Mouse (Mus musculus): ENCODE measurements around the gene Hagh. TPM values are rescaled to one million over a fixed set of nuclear protein-coding genes. Genes with fewer than 3 reads are reported as not detected.
A peak's percentile ranks its signal among the peaks of the same experiment; 100 is the strongest.

The Hagh gene
- total RNA-seq, 2 experiments from 2014 or later, result 129 to 141 TPM

- no peak overlapping the region for H3K27ac ChIP-seq
- DNase-seq (ENCODE audit: extremely low spot score in 1 of 2, low spot score in 2 of 2), result no peak
- H3K4me3 ChIP-seq, result no peak overlapping the region
- intact Hi-C loops (cut with DNase I), result loop anchor here (1.0 kb wide), 1 partner anchor 73 kb away; no protein-coding TSS in a partner anchor
- TF ChIP-seq CTCF (IDR thresholded peaks at IDR 0.05), result no peak
Measured at GRCm38 (mm10) chr17:24818172-24818571, 21.8 kb upstream of the Hagh start.

DNA sequence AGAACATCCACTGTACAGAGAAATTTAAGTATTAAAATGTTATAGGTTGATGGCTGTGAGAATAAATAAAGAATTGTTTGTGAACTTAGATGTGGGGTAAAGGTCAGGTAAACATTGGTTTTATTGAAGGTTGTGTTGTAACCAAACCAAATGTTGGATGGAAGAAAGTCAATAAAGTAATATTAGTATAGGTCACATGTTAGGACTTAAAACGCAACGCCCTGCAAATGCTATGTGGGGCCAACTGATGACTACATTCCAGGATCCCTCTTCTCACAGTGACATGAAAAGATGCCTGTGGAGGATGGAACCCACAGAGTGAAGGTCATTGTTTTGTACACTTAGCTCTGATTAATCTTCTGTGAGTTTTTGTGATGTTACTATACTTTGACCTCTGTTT lies 20.5 kb upstream of the Hagh start:
- Histone ChIP-seq H3K27ac (no peak overlapping the region), H3K4me3 (no peak overlapping the region)
- no peak for TF ChIP-seq CTCF (IDR thresholded peaks at IDR 0.05)
- intact Hi-C loops (cut with DNase I), result no loop called here
- no peak for DNase-seq (ENCODE audit: extremely low spot score in 1 of 2, low spot score in 2 of 2)

DNA sequence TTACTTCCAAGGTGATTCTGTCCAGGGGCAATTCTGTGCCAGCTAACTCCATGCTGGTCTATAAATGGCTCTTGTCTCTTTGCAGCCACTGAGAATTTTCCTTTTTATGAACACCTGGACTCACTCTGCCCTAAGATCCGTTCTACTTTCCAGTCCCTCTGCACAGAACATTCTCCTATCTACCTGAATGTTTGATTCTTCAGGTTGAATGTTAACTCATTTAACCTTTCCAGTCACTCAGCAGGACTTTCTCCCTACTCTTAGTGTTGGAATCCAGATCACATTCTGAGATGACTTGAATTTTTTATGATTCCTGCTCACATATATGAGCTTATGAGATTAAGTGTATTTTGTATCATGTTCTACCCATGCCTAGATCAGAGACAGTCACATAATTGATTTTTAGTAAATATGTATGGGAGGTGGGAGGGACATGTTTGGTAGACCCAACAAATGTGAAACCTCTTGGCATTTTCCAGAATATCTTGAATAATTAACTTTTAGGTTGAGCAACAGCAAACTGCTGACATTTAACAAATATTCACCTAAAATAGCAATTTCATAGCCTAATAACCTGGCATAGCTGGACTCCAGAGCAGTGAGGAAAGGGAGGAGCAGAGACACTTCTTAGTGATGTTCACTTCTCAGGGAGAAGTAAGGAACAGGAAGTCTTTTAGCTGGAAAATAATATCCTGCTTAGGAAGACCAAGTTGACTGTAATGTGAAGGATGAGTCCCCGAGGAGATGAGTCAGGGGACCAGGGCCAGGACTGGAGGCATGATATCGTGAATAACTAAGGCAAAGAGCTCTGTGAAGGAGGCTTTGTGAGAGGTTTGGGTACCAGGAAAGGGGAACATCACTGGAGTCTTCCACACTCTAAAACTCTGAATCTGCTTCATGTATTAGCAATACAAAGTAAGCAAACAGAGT lies 18.3 kb upstream of the Hagh start:
- H3K4me3 ChIP-seq, result no peak overlapping the region
- no peak for TF ChIP-seq CTCF (IDR thresholded peaks at IDR 0.05)
- intact Hi-C loops (cut with DNase I), result no loop called here
- no peak for DNase-seq (ENCODE audit: extremely low spot score in 1 of 2, low spot score in 2 of 2)
- H3K27ac ChIP-seq, result no peak overlapping the region

GRCm38 (mm10) chr17:24840341-24840740 lies 398 bp downstream of the Hagh start:
- intact Hi-C loops (cut with DNase I), result no loop called here
- no peak for DNase-seq (ENCODE audit: extremely low spot score in 1 of 2, low spot score in 2 of 2)
- no peak for TF ChIP-seq CTCF (IDR thresholded peaks at IDR 0.05)
- H3K4me3 ChIP-seq, result no peak overlapping the region
- no peak overlapping the region for H3K27ac ChIP-seq

DNA sequence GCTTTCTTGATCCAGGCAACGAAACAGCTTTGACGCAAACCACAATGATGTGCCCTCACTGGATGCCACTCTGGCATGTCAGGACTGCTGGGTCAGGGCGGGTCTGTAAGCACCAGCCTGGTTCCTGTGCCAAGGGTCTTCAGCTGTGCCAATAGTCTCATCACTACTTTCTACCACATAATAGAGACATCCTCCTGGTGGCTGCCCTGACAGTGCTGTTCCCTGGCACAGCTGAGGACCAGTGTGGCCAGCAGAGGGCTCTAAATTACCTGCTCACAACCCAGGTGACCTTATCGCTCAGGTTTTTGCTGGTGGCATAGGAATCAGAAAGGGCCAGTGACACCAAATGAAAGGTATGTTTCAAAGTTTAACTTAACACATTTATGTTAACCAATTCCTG lies 1.2 kb downstream of the Hagh start:
- peak; percentile 36 for TF ChIP-seq CTCF (IDR thresholded peaks at IDR 0.05)
- intact Hi-C loops (cut with DNase I), result no loop called here
- H3K27ac ChIP-seq, result no peak overlapping the region
- no peak for DNase-seq (ENCODE audit: extremely low spot score in 1 of 2, low spot score in 2 of 2)
- H3K4me3 ChIP-seq, result no peak overlapping the region

- Histone ChIP-seq H3K4me3 (no peak overlapping the region), H3K27ac (no peak overlapping the region)
- no peak for DNase-seq (ENCODE audit: extremely low spot score in 1 of 2, low spot score in 2 of 2)
- peak; percentile 15 for TF ChIP-seq CTCF (IDR thresholded peaks at IDR 0.05)
- intact Hi-C loops (cut with DNase I), result no loop called here
Measured at GRCm38 (mm10) chr17:24842631-24843030, 2.7 kb downstream of the Hagh start.

DNA sequence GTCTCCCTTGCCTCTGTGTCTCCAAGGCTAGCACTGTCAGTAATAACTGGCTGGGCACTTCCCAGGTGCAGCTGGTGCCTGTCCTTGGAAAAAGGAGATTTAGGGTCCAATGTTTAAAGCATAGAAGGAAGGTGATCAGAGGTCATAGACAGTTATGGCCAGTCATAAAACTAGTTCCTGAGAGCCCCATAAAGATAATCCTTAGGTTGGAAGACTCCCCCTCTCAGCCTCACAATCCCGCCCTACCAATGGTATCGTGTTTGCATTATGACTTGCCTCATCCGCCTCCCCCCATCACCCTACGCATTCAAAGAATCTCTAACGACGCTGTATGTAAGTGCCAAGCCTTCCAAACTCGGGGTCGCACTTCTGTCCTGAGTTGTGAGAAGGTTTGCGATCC lies 4.6 kb downstream of the Hagh start:
- DNase-seq (ENCODE audit: extremely low spot score in 1 of 2, low spot score in 2 of 2), result no peak
- intact Hi-C loops (cut with DNase I), result no loop called here

DNA sequence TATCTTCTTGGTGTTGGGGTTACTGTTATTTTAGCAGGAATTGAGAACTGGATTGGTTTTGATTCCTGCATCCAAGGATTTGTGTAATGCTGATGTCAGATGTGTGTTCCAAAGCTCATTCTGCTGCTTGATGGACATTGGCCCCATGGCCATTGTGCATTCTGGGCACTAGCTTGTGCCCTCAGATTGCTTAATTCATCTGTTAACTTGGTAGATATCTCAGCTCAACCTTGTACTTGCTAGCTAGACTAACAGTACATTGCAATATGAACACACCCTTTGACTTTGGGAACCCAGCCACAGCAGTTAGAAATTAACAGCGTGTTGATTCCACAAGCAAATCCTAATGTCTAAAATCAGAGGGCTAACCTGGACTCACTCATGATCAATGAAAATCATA lies 7.4 kb downstream of the Hagh start:
- no peak for DNase-seq (ENCODE audit: extremely low spot score in 1 of 2, low spot score in 2 of 2)
- Histone ChIP-seq H3K4me3 (no peak overlapping the region), H3K27ac (no peak overlapping the region)
- intact Hi-C loops (cut with DNase I), result no loop called here
- no peak for TF ChIP-seq CTCF (IDR thresholded peaks at IDR 0.05)

More for the DNA sequence above, 4.6 kb downstream of the Hagh start:
- no peak overlapping the region for H3K27ac ChIP-seq
- H3K4me3 ChIP-seq, result no peak overlapping the region
- no peak for TF ChIP-seq CTCF (IDR thresholded peaks at IDR 0.05)

DNA sequence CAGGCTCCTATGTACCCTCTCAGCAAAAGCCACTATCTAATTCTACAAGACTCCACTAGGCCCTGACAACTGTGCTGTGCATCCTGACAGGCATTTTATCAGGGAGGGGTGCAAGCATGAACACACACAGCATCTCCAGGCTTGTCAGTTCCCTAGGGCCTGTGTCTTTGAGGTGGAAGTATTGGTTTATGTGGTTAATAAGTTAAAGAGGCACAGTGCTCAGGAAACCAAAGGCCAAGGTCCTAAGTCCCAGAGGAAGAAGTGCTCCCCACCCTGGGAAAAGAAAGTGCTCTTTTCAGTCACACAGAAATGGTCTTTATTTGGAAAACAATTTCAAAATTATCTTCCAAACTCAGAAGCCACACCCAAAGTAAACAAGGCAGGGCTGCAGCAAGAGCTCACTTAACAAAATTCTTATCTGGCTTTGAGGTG lies 8.7 kb downstream of the Hagh start:
- H3K4me3 ChIP-seq, result peak overlapping the region; percentile 76
- DNase-seq (ENCODE audit: extremely low spot score in 1 of 2, low spot score in 2 of 2), result no peak
- intact Hi-C loops (cut with DNase I), result no loop called here
- TF ChIP-seq CTCF (IDR thresholded peaks at IDR 0.05), result no peak
- no peak overlapping the region for H3K27ac ChIP-seq

- intact Hi-C loops (cut with DNase I), result no loop called here
- peak; percentile 34 for TF ChIP-seq CTCF (IDR thresholded peaks at IDR 0.05)
Measured at GRCm38 (mm10) chr17:24849733-24850064, 9.8 kb downstream of the Hagh start.

DNA sequence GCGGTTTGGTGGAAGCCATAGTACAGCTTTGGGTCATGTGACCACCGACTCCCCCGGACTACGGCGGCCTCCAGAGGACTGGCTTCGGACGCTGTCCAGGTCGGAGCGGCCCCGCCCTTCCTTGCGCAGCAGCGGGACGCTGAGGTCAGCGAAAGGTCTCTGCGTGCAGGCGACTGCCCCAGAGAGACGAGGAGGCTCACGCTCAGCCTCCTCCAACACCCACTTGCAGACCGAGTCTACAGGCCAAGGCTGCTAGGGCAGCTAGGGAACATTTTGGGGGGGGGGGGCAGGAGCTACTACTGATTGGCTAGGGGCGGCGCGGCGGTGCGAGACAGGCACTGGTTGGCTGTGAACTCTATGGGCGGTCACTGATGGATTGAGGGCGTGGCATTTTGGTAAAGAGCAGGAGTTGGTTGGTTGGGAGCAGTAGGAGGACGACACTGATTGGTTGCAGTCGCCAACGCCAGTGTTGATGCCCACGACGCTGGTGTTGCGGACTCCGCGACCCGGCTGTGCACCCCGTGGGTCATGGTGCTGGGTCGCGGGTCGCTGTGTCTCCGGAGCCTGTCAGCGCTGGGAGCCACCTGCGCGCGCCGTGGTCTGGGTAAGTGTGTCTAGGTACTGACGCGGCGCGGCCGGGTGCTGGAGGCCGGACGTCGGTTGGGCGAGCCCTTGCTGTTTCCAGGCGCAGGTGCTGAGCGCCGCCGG lies 10.3 kb downstream of the Hagh start, which contains the start of gene Fahd1:
Gene Fahd1 (minus strand): TSS at position 300 of the 708 bp plus-strand sequence.
- peak within 1 kb of the TSS; percentile 76 for H3K4me3 ChIP-seq
- intact Hi-C loops (cut with DNase I), result no loop called here
- DNase-seq (ENCODE audit: extremely low spot score in 1 of 2, low spot score in 2 of 2), result peak; percentile 93 to 94
- TF ChIP-seq CTCF (IDR thresholded peaks at IDR 0.05), result no peak
- peak within 1 kb of the TSS; percentile 98 for H3K27ac ChIP-seq

More at GRCm38 (mm10) chr17:24849733-24850064, 9.8 kb downstream of the Hagh start:
- peak overlapping the region; percentile 98 for H3K27ac ChIP-seq
- no peak for DNase-seq (ENCODE audit: extremely low spot score in 1 of 2, low spot score in 2 of 2)
- H3K4me3 ChIP-seq, result peak overlapping the region; percentile 76

DNA sequence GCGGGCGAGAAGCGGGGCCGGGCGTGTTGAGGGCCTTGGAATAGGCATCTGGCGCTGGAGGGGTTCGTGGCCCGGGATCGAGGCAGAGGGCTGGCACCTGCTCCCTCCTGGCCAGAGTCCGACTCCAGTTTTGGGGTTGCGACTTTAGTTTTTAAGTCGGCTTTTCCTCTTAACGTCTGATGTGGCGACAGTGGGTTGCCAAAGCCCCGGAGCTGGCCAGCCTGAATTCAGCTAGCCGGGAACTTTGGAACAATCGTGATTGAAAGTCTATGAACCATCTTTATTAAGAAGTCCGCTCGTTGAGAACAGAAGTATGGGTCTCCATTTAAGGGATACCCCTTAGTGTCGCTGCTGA lies 10.8 kb downstream of the Hagh start:
- intact Hi-C loops (cut with DNase I), result no loop called here
- DNase-seq (ENCODE audit: extremely low spot score in 1 of 2, low spot score in 2 of 2), result no peak
- Histone ChIP-seq H3K4me3 (peak overlapping the region; percentile 76), H3K27ac (peak overlapping the region; percentile 98)
- TF ChIP-seq CTCF (IDR thresholded peaks at IDR 0.05), result no peak
